Mouse (Mus musculus): ENCODE measurements at regions not wholly inside any gene's neighbourhood (a gene's known extent, or its start where the extent isn't known, plus 50 kb on each side); places are given as distances from the start of the nearest gene placed in this dataset.

DNA sequence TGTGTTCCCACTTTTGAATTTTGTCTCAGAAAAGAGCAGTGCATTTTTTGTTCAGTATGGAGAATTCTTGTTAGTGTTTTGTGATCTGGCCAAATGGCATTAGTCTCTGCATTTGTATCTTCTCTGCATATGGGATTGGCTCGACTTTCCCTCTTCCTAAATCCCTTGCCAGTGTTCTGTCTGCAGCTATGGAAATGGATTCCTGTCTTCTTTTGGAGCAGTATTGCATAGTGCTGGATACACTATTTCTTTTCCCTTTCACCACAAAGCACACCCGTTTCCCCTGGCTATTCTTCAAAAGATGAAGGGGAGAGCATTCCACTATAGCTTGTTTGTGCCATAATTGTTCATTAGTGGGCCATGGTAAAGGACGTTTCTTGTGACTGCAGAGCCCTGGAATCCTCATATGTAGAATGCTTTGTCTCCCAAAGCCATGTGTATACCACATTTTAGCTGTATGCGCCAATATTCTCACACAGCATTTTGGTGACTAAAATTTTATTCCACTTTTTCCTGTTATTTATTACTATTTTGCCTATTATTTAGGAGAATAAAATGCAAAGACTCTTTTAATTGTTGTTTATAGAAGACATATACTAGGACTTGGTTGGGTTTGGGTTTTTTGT is 197.8 kb downstream of the Hs3st1 start:
- no peak for DNase-seq (ENCODE audit: low spot score in 2 of 2)

DNA sequence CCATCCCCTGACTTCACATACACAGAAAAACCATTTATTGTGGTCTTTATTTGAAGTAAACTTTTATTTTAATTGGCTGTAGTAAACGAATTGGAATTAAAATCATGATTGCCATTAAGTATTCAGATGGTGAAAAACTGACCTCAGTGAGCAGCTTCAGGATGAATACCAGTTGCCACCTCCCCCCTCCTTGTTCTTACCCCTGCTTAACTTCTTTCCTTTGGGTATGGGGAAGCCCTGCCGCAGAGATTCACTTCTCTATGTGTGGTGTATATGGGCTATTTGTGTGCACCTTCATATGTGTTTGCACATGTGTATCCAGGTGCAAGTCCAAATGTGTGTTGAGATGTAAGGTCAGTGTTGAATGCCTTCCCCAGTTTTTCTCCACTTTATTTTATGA is 218.2 kb downstream of the Hs3st1 start:
- no peak for DNase-seq (ENCODE audit: low spot score in 2 of 2)

DNA sequence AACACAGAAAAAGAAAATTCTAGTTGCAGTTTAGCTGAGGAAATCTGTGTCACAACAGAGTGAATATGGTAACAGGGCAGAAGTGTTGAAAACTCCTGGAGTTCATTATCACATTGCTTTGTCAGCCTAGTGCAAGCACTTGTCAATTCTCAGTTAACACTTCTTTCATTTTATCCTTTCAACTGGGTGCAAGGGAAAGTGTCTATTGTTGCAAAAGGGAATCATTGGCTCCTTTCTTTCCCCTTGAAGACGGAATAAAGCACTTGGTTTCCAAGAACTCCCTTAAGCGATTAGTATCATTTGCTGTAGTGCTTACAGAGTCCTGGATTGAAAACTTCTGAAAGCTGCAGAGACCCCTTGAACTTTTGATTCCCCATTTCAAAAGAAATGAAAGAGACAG is 218.9 kb downstream of the Hs3st1 start:
- no peak for DNase-seq (ENCODE audit: low spot score in 2 of 2)

DNA sequence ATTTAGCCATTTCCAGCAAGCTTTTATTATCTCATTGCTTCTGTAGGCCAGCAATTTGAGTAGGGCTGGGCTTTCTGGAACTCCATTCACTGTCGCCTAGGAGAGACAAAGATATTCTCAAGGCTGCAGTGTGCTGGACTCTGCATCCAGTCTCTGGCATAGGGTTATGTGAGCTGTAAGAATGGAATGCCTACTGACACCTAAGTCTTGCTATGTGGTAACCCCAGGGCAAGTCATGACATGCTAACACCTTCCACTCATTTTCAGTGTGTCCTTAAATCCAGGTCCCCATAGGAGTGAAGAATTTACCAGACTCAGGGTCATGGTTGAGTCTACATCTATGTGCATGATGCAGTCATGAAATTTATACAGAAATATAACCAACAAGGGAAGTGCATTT is 245.0 kb downstream of the Hs3st1 start:
- DNase-seq (ENCODE audit: low spot score in 2 of 2): no peak

DNA sequence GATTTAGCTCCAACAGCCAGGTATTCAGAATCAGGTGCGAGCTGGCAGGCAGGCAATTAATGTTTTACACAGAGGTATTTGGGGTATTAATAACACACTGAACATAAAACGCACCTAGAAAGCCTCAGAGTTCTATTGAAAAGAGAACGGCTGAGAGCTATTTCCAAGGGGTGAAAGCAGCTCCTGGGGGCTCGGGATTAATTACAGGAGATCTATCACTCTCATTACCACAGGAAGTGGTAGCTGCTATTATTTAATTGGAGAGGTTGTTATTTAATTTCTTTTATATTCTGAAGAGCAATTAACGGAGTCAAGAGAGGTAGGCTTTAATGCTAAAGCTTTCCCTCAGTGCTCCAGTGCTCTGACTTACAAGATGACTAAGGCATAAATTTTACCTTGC is 272.5 kb downstream of the Hs3st1 start:
- no peak for DNase-seq (ENCODE audit: low spot score in 2 of 2)

DNA sequence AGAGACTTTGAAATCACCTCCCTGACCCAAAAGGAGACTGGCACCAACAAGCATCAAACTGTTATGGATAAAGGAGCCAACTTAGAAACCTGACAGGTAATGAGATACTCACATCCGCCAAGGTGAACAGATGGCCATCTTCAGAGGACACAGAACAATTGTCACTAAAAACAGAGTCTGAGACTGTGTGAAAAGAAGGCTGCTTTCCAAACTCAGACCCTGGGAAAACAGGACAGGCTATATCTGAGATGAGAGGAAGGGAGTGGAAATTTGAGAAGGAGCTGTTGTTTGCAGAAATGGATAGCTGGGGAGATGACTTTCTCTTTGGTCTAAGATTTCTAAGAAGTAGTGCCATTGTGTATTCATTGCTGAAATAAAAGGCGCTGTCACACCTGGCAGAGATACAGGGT is 297.2 kb downstream of the Hs3st1 start:
- DNase-seq (ENCODE audit: low spot score in 2 of 2): no peak

DNA sequence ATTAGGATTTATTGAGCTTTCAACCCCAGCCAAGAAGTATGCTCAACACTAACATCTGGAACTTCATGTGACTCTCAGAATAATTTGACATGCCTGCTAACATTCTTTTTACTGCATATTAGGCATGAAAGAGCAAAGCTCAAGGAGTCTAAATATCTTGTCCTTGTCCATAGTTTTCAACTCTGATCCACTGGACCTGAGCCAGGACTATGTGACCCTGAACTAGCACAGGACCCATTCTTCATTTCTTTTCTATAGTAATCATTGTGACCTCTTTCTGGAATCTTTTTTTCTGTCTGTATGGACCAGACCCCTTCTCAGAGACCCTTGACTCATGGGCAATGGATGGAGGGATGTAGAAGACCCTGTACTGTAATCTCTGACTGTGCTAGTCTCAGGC is 301.6 kb downstream of the Hs3st1 start:
- no peak for DNase-seq (ENCODE audit: low spot score in 2 of 2)

DNA sequence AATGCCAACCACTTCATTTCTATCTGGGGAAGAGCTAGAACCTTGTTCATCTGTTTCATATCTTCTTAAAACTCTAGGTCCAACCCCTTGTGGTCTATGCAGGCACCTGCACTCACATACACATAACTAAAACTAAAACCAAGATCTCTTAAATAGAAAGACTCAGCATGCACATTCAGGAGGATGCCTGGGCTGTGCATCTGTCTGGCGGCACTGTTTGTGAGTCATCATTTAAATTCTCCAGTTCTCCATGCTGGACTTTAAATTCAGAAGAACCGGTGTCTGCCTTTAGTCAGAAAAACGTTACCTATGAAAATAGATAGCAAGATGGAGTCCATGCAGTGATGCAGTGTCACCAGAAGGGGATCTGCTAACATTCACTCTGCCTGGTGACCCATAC is 314.5 kb downstream of the Hs3st1 start:
- no peak for DNase-seq (ENCODE audit: low spot score in 2 of 2)

DNA sequence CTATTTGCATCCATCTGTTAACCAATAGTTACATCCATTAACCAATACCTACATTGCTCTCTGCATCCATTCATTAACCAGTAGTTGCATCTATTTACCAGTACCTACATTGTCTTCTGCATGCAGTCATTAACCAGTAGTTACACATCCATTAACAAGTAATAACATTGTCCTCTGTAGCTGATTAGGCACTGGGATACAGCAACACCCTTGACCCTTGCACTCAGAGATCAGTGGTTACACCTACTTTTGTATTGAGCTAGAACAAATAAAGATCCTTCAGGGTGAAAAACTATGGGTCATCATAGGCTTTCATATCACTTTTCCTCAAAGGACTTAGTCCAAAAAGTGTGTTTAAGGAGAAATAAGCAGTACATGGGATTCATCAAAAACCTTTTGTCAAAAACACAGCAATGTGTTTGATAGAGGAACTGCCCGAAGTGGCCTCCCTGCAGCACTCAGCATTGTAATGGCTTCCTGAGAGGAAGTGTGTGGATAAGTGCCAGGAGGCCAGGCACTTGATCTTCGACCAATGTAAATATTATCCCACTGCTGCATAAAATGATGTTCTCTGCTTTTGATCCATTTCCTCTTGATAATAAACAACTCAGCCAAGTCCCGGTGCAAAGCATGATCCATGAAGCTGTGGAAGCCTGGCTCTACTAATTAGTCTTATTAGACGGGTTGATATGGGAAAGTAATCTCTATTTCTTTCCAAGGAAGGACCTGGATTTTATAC is 317.6 kb downstream of the Hs3st1 start:
- no peak for DNase-seq (ENCODE audit: low spot score in 2 of 2)

DNA sequence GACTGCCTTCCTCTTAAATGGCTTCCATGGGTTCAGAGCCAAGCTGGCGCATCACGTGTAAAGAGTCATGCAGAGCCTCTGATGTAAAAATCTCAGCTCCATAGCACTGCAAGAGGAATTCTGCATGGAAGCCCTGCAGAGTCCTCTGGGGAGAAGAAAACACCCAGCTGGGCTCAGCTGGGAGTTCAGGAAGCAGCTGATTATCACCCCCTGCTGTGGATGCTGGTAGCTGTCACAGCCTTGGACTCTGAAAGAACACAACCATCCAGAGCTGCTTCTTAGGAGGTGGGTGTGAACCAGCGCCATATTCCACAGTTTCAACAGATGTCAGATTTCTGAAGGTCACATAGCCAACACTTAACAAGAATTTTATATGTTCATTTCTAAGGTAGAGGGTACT is 329.2 kb downstream of the Hs3st1 start:
- no peak for DNase-seq (ENCODE audit: low spot score in 2 of 2)

DNA sequence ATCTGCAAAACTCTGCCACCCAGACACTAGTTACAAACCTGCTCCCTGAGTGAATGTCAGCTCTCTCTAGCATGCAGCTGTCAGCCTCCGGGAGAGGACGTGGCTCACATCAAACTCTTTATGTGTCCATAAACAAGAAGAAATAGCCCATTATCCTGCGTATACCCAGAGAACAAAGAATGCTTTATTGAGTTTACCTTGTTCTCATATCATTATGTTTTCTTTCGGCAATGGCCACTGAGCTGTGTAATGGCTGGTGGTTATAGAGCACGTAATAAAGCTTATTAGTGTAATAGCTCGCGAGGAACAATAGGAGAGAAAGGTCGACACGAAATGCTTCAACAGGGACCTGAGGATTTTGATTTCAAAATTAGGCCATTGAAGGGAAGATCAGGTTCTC is 331.6 kb downstream of the Hs3st1 start:
- DNase-seq (ENCODE audit: low spot score in 2 of 2): no peak

DNA sequence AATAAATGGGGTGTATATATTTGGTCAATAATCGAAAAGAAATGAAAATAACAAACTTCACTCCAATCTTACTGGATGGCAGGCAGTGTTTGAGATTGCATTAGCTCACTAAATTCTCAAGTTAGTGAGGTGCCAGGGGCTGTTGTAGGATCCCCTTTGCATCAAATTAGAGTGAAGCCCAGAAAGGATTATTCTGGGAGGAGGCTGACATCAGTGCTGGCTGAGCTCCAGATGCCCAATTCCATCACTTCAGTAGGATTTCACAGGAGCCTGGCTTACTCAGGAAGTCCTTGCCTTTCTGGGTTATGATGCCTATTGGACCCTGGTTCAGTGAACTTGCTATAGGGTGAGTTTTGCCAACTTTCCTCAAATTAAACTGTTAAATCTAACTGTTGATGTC is 336.5 kb downstream of the Hs3st1 start:
- DNase-seq (ENCODE audit: low spot score in 2 of 2): no peak

DNA sequence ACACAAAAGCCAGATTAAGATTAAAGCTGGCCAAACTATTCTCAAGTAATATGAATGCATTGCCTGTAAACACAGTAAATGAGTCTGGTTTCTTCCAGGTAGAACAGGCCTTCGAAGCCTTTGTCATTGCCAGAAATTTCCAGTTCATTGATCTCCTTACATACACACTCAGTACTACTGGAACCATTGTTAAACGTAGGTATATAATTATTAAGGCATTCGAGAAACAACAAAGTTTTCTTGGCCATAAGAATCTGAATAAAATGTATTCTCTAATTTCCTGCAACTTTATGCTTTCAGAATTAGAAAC is 337.5 kb downstream of the Hs3st1 start:
- DNase-seq (ENCODE audit: low spot score in 2 of 2): no peak

DNA sequence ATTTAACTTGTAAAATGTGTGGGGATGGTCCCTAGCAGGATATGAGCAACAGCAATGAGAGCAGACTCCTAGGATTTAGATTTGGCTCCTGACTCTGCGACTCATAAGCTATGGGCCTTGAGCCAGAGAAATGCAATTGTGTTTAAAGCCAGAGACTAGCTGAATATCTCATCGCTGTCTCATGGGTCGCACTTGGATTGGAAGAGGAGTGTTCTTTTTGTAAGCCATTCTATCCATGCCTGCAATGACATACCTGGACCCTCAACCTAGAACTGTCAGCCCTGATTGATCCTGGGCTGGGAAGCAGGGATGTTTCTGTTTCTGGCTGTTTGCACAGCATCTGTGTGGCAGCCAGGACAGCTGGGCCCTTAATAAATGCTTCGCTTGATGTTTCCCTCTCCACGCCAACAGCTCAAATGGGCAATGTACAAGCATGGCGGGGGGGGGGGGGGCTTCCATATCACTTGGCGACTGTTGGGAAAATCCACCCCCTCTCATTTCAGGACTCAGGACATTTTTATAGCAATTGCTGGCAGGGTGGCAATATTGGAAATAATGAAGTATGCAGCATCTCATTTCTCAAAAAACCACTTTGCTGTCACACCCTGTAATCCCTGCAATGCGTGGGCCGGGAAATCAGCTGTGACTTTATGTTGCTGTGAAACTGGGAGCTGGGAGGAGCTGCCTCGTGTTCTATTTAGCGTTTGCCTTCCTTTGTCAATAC is 338.0 kb downstream of the Hs3st1 start:
- DNase-seq (ENCODE audit: low spot score in 2 of 2): peak in 1 of 2 experiments; percentile 18

DNA sequence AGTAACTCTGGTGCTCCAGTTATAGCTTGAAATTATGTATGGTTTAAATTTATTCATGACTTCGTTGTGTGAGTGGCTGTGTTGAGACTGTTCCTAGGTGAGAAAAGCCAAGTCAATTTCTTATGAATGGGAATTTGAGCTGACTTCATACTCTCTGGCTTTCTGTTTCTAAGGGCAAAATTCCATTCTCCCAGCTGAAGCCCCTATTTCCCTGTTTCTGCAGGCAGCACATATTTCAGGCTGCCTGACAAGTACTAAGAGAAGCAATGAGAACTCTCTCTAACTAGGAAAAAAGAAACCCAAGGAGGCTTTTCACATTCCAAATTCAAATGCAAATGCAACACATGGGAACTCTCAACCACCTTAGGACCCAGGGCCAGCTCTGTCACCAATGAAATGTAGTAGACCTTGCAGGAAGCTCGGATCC is 338.7 kb downstream of the Hs3st1 start:
- DNase-seq (ENCODE audit: low spot score in 2 of 2): no peak

DNA sequence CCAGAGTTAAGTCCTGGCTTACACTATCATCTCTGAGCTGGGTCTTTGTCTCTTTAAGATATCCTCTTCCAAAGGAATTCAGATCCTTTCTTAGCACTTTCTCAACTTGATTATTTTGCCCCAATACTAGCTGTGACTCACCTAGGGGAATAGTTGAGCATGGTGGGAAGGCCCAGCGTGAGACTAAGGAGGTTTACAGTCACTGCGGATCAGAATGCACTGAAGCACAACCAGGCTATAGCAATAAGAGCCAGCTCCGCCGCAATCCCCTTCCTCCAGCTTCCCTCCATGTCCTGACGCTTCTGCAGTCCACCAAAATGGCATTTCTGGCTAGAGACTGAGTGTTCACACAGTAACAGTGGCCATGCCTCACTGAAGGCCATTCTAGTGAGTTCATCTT is 342.5 kb downstream of the Hs3st1 start:
- no peak for DNase-seq (ENCODE audit: low spot score in 2 of 2)

DNA sequence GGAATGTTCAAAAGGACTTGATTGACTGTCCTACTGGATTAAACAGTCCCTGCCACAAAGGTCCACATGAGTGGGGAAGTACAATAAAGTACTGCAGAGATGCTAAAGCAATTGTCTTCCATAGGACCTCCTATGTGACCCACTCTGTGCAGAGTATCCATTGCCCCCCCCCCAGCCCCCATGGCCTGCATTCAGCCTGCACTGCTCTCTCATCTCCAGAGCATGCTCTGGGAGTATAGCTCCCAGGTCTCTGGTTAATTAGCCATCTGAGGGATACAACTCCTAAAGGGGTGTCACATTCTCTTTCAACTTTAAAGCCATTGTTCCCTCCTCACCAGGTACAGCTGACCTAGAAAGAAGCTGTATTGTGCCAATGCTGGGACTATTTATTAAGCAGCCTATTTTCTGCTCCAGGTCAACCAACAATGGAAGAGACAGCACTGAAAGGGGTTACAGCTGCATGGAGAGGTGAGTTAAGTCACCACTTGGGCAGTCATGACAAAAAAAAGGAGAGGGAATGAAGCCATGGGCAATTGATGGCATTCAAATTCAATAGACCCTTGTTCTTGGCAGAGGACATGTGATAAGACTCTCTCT is 364.8 kb downstream of the Hs3st1 start:
- DNase-seq (ENCODE audit: low spot score in 2 of 2): no peak

DNA sequence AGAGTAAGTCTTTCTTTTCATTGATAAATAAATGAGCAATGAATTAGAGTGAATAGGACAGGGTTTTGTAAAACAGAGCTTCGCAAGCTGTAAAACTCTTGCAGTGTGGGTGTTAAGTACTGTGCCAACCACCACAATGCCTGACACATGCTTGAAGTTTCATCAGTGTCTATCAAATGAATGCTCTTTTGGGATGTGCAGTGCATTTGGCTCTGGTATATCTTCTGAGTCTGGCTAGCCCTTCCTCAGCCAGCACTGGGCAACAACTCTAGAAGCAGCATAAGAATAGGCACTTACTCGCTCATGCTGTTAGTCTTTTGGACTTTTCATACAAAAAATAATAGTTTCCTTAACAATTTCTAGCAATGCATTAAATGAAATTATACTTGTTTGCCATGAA is 370.9 kb downstream of the Hs3st1 start:
- DNase-seq (ENCODE audit: low spot score in 2 of 2): no peak

DNA sequence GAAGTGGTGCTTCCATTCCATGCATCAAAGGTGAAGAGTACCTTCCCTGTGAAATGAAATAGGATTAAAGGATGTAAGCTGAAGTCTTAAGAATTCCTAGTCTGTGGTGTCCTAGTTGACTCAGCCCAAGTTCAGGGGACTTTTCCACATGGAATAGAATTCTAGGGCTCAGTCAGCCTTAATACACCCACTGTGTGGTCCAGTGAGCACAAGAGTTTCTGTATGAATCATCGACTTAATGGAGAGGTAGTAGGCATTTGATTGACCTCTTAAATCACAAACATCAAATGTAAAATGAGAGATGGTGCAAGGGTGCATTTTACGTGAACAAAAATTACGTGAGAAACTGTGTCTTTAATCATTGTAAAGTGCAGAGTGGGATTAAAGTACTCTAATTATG is 381.1 kb downstream of the Hs3st1 start:
- DNase-seq (ENCODE audit: low spot score in 2 of 2): no peak

DNA sequence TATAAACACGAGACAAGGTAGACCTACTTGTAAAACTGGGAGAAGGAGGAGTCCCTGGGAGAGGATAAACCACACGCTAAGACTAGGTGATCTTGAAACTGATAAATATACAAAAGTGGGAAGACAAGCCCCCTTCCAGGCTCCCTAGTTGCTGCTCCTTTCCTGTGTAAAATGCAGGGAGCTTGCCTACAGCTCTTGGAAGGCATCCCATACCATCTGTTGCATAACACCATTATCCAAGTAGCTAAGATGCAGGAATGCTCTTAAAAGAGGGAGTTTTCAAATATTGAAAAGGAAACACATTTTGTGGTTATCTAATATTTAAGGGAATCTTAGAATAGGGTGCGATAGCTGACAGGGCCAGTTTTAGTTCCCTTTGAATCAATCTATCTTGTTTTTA is 406.6 kb downstream of the Hs3st1 start:
- no peak for DNase-seq (ENCODE audit: low spot score in 2 of 2)

DNA sequence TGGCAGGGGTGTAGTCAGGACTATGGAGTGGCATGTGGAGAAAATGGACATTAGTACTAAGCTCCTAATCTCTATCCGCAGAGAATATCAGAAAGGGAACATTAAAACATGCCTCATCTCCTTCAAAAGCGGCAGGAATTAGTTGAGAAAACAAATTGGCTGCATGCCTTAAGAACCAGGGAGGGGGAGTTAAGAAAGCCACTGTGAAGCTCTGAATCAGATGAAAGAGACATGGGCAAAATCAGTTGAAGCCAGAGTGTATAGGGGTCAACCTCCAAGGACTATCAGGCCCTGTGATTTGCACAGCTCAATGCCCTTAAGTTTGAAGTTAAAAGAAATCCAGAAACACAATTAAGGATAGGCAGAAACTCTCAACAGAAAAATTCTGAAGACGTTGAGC is 408.3 kb downstream of the Hs3st1 start:
- DNase-seq (ENCODE audit: low spot score in 2 of 2): no peak

DNA sequence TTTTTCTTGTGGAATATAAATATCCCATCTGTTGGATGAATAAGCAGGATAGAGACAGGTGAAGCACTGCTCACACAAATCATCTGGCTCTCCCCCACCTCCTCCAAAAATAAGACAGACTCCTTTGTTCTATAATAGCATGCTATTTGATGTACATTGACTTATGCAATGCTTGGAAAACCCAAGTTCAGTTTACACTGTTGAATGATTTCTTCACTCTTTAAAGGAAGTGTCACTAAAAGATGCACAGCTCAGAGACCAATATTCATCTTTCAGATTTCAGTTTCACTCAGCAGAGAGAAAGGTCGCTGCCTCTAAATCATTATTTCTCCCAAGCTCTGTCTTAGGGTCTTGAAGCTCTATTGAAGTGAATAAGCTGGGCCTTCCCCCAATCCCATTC is 417.4 kb downstream of the Hs3st1 start:
- DNase-seq (ENCODE audit: low spot score in 2 of 2): no peak

DNA sequence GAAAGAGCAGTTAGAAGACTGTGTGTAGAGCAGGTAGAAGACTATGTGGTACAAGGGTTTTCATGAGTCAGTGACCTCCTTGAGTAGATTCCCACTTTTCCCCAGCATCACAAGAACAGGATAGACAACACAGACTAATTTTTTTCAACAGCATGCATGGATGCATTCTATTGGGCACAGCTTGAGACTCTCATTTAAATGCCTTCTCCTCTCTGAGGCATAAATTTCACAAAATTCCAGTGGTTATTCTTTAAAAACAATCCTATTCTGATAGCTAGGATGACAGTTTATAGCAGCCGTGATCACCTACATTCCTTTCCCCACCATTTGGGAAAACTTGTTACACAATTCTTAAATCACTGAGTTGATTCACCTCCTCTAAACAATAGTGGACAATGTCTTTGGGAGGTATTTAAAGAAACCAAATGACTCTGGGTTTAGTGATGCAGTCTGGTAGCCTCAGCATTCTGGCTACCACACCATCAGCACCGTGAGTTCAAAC is 418.7 kb downstream of the Hs3st1 start:
- DNase-seq (ENCODE audit: low spot score in 2 of 2): no peak
